Mouse (Mus musculus) midbrain, postnatal 0 days (tissue): ENCODE measurements at regions not wholly inside any gene's neighbourhood (a gene's known extent, or its start where the extent isn't known, plus 50 kb on each side); places are given as distances from the start of the nearest gene placed in this dataset.

Experiments
- ATAC-seq: fragments of 200-750 bp; cut with Nextera tagmentation; 2 replicates; pipeline ENCODE4 v1.8.0; 2017; ENCODE audit warnings: moderate number of reproducible peaks, mild to moderate bottlenecking, moderate TSS enrichment, moderate library complexity; ENCODE audit not compliant: low FRiP score
- DNase-seq: peaks from one replicate; pipeline ENCODE4 v3.0.0-alpha.2; 2015; ENCODE audit warnings: low spot score
- H3K27ac ChIP-seq: fragments of 300-500 bp; sonication (generic); 2 replicates; pipeline ENCODE4 v1.5.1; 2014; ENCODE audit warnings: low read depth, mild to moderate bottlenecking, low read length, mixed read lengths
- H3K27me3 ChIP-seq: fragments of 300-500 bp; sonication (generic); 2 replicates; pipeline ENCODE4 v1.6.1; 2014; ENCODE audit warnings: low read length, control low read depth, mixed read lengths; ENCODE audit not compliant: insufficient read depth
- H3K36me3 ChIP-seq: fragments of 300-500 bp; sonication (generic); 2 replicates; pipeline ENCODE4 v1.6.1; 2014; ENCODE audit warnings: low read length, control low read depth, mixed read lengths; ENCODE audit not compliant: insufficient read depth
- H3K4me1 ChIP-seq: fragments of 300-500 bp; sonication (generic); 2 replicates; pipeline ENCODE4 v1.6.1; 2014; ENCODE audit warnings: mild to moderate bottlenecking, control low read depth, antibody characterized with exemption, low read length, mixed read lengths; ENCODE audit not compliant: insufficient read depth
- H3K4me2 ChIP-seq: fragments of 300-500 bp; sonication (generic); 2 replicates; pipeline ENCODE4 v1.6.1; 2014; ENCODE audit warnings: low read depth, mild to moderate bottlenecking, low read length, mixed read lengths; ENCODE audit not compliant: poor library complexity, severe bottlenecking
- H3K4me3 ChIP-seq: fragments of 300-500 bp; sonication (generic); 2 replicates; pipeline ENCODE4 v1.5.1; 2014; ENCODE audit warnings: low read depth, mild to moderate bottlenecking, low read length, moderate library complexity
- H3K9ac ChIP-seq: fragments of 300-500 bp; sonication (generic); replicated peaks from 2 replicates; pipeline ENCODE4 v1.6.1; 2014; ENCODE audit warnings: mild to moderate bottlenecking, low read length, moderate library complexity, mixed read lengths; ENCODE audit not compliant: poor library complexity, severe bottlenecking
- H3K9me3 ChIP-seq: fragments of 300-500 bp; sonication (generic); 2 replicates; pipeline ENCODE4 v1.6.1; 2016; ENCODE audit warnings: low read length, control low read depth
- CTCF ChIP-seq: IDR thresholded peaks from 2 replicates; pipeline ENCODE4 v1.5.1; 2016; ENCODE audit warnings: antibody characterized with exemption, mild to moderate bottlenecking
- WGBS: fragments of 180-500 bp; shearing (Covaris S2); extraction: QIAGEN DNeasy Blood & Tissue Kit; methylation state at CpG from one replicate; pipeline ENCODE4 v1.1.7; 2014; 5-methylcytosine and 5-hydroxymethylcytosine counted together

DNA sequence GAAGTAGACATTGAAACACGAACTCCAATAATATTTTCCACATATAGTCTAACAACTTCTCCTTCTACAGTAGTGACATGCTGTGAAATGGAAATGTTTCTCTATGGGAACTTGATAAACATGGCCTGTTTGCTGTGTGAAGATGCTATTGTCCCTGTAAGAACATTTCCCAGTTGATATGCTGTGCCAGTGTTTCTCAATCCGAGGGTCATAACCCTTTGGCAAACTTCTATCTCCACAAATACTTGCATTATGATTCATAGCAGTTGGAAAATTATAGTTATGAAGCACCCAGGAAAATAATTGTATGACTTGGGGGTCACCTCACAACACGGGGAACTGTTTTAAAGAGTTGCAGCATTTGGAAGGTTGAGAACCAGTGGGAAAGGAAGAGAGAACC lies 57.1 kb upstream of the Htr1f start:
- no peak for TF ChIP-seq CTCF
- 82% methylated on average over 3 of the region's 3 CpGs for WGBS
- ATAC-seq = no peak

DNA sequence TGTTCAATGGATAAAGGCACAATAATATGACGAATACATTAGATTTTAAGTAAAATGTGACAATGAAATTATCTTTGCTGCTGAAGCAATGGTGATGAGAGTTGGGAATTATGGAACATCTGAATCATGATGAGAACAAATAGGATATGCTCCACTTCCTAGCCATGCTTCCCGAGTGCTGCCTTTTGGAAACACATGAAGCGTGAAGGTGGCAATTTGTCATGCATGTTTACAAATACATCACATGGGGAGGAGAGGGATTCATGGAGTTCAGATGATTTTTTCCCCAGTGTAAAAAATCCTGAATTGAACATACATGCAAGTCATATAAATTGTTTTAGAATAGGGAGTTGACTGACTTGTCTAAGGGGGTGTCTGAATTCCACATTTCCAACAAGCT lies 54.6 kb upstream of the Htr1f start:
- DNase-seq (peak; percentile 21), ATAC-seq (no peak)
- H3K4me2 ChIP-seq = no peak overlapping the region
- no peak for TF ChIP-seq CTCF
- no peaks in the 10 kb centered on the region for H3K27me3 ChIP-seq
- no peaks in the 10 kb centered on the region for H3K36me3 ChIP-seq
- no peaks in the 10 kb centered on the region for H3K9me3 ChIP-seq
- H3K4me1 ChIP-seq = no peaks in the 10 kb centered on the region
- no peak overlapping the region for H3K27ac ChIP-seq
- H3K9ac ChIP-seq = no peak overlapping the region
- no peak overlapping the region for H3K4me3 ChIP-seq
- WGBS = 53% methylated on average over 3 of the region's 3 CpGs

More for the DNA sequence above, 57.1 kb upstream of the Htr1f start:
- Histone ChIP-seq H3K27ac (no peak overlapping the region), H3K27me3 (no peaks in the 10 kb centered on the region), H3K9ac (no peak overlapping the region), H3K9me3 (no peaks in the 10 kb centered on the region), H3K4me2 (no peak overlapping the region), H3K4me1 (no peaks in the 10 kb centered on the region), H3K4me3 (no peak overlapping the region), H3K36me3 (no peaks in the 10 kb centered on the region)
- no peak for DNase-seq

DNA sequence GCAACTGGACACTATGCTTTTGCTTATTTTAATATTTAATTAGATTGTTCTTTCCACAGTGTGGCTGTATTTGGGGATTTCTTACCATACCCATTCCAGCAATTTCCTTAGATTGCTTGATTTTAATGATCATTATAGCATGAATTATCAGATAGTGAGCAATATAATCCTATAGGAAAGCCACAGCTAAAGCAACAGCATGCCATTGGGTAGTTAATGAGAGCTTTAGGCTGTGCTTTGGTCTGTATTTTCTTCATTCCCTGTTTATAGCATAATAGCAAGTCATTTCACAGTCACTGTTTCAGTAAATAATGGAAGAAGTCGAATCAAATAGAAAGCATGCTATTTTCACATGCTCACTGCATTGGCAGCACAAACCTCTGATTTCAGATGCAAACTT lies 49.9 kb upstream of the Htr1f start:
- Histone ChIP-seq H3K4me3 (no peak overlapping the region), H3K4me1 (no peaks in the 10 kb centered on the region), H3K4me2 (no peak overlapping the region), H3K9ac (no peak overlapping the region), H3K9me3 (no peaks in the 10 kb centered on the region), H3K27ac (no peak overlapping the region), H3K36me3 (no peaks in the 10 kb centered on the region), H3K27me3 (no peaks in the 10 kb centered on the region)
- ATAC-seq (no peak), DNase-seq (no peak)
- 51% methylated on average over 1 of the region's 1 CpGs for WGBS
- no peak for TF ChIP-seq CTCF
